Mouse (Mus musculus) C2C12 (cell line): Measurements from ENCODE around the gene Fbxo28.

Experiments
- CEBPB ChIP-seq: IDR thresholded peaks from one replicate; pipeline ENCODE4 v1.6.1; 2011; ENCODE audit warnings: low read depth, mild to moderate bottlenecking, control low read depth, moderate library complexity
- MAX ChIP-seq: IDR thresholded peaks from one replicate; pipeline ENCODE4 v1.6.1; 2011; ENCODE audit warnings: mild to moderate bottlenecking, control low read depth

- TF ChIP-seq CEBPB (no peak), MAX (no peak)
Measured at GRCm38 (mm10) chr1:182297821-182298220, 43.6 kb downstream of the Fbxo28 start.
